Mouse (Mus musculus): ENCODE measurements at regions not wholly inside any gene's neighbourhood (a gene's known extent, or its start where the extent isn't known, plus 50 kb on each side); places are given as distances from the start of the nearest gene placed in this dataset.

DNA sequence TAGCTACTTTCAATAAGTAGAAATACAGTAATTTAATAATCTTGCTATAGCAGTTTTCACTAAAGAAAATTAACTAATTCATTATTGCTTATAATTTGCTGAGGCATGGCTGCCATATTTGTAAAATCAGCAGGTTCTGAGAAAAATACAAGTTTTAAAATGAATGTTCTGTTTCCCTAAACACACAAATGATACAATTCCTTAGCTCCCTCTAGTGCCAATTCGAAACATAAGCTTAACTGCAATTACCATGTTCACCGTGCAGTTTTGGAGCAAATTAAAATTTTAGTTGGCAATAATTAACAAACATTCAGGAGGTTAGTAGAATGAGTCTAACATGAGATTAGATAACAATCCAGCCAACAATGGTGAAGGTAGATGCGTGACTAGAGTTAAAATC lies 1518.4 kb upstream of the Acvr2a start:
- TF ChIP-seq CTCF (IDR thresholded peaks at IDR 0.05; ENCODE audit: low read depth) (peak; percentile 40), EP300 (IDR thresholded peaks at IDR 0.05; ENCODE audit: low read depth) (no peak)
